Mouse (Mus musculus) cerebellum, adult 8-10 months (tissue): Measurements from ENCODE around the gene Mmp20.
A peak's percentile ranks its signal among the peaks of the same experiment; 100 is the strongest.

Experiments
- DNase-seq: peaks from one replicate; pipeline ENCODE4 v3.0.0; 2022

Gene Mmp20

DNA sequence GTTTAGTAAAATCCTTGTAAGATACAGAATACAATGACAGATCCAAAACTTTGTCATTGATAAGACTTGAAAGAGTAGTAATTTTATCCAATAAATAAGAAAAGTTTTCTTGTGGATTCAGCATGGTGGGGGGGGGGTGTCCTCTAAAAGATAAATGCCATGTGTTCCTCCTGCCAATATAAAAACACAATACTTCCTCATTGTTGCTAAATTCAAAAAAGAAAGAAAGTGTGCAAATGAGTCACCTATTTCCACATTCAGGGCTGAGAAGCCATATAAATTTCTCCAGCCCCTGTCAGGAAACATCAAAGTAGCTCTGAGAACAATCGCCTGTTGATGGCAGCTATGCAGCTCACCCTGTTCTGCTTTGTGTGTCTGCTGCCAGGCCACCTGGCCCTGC, 63.8 kb downstream of the Mmp20 start, which contains the start of gene Mmp7:
Mmp7 (plus strand) TSS at position 301 of the 400 bp plus-strand sequence.
- no peak for DNase-seq

DNA sequence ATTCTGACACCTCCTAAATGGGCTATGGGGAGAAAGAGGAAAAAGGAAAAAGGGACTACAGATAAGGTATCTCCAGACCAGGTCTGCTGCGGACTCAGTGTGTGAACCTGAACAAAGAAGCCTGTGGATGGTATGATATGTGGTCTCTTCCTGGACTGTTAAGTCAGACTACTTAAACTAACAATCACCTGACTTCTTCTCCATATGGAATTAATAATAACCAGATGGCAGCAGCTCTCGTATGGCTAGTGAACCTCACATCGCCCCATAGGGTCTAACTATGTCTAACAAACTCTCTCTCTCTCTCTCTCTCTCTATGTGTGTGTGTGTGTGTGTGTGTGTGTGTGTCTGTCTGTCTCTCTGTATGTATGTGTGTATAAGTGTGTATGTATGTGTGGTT, 65.9 kb downstream of the Mmp20 start:
- no peak for DNase-seq

DNA sequence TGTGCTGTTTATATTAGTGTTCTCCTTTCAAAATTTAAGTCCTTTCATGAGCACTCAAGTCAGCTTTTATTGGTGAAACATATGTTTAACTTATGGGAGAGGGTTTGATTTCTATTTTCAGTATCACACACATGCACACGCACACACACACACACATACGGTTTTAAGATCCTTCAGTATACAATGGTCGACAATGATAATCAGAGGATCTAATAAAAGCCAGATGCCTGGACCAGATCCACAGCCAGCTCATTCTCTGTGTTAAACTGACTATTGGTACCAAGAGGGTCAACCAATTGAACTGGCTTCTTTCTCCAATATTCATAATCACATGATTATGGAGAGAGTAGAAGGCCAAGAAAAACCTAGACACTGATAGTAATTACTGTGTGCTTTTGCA, 67.6 kb downstream of the Mmp20 start:
- no peak for DNase-seq

DNA sequence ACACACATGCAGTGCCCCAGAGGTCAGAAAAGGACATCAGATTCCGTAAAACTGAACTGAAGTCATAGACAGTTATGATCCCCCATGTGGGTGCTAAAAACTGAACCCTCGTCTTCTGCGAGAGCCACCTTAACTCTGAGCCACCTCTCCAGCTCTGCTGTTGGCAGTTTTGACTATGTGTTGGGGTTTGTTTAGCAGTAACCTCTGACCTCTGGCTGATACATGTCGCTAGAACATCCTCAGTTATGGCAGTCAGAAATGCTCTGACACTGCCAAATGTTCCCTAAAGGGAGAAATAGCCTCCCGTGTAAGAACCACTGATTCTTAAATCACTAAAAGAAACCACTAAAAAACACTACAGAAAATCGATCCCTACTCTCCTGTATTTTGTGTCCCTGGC, 80.7 kb downstream of the Mmp20 start:
- DNase-seq: no peak

DNA sequence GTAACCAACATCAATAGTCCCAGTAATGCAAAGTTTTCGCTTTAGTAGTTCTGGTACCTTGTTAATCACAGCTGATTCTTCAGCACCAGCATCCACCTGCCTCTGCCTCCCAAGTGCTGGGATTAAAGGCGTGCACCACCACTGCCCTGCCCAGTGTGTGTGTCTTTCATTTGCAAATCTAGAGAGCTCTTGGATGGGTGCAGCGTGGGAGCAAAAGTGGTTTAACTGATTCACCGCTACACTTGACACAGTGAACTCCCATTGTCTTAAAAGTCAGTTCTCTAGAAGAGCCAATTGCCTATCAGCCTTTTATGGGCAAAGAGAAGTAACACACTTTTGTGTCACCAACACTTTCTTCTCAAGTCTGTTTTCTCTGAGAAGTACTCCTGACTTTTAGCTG, 83.2 kb downstream of the Mmp20 start:
- DNase-seq: no peak

DNA sequence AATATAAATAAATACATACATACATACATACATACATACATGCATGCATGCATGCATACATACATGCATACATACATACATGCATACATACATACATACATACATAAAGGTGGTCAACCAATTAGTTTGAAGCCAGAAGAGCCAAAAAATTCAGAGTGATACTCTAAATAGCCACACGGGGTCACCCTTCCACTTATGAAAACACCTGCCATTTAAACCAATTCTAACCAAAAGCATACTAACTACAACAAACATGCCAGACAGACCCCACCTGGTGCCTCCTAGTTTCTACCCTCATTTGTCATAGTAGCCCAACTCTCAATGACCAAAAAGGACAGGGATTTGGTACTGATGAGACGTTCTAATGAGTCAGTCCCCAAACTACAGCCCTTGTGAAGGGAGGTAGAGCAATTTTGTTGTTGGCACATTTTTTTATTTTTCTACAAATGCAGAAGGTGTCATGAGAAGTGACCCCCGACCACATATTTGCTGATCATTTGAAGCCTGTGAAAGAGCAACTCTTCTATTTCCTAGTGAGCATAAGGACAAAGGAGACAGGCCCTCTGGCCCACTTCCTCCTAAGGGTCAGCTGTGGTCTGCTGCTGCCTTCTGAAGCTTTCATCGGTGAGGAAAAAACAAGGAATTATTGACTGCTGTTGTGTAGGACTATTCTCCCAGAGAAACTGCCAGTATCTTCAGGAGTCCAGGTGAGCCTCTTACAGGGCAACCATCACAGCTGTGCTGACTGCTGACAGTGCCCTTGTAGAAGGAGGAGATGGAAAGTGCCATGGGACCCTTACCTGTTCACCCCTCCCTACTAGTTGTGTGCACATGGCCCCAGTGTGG, 86.3 kb downstream of the Mmp20 start:
- peak; percentile 46 for DNase-seq

DNA sequence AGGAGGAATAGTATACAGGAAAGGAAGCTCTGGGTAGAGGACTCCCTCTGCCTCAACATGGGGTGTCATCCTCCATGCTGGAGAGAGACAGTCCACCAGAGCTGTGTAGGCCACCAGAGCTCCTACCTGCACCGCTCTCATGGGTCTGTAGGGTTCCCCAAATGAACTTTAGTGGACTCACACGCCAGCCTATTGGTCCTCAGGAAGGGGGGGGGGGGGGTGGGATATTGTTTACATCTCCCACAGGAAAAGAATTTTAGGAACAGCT, 86.8 kb downstream of the Mmp20 start:
- DNase-seq: no peak

DNA sequence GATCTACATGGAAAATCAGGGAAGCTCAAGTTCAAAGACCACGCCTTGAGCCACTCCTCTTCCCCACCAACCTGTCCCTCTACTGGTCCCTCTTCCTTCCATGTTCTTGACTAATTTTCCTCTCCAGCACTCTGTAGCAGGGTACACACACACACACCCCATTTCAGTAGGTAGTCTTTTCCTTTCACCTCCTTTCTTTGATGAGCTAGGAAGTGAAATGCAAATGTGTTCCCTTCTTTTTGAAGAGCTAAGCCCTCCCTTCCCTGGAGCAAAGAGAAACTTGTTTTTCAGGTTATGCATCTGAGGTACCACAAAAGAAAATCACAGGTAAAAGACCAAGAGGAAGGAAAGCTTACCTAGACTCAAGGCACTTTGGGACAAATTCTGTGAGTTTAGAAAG, 93.5 kb downstream of the Mmp20 start:
- DNase-seq: no peak
